Mouse (Mus musculus) heart, postnatal 36 days (tissue): ENCODE data around the gene Rbm39. TPM values are rescaled to one million over a fixed set of nuclear protein-coding genes. Genes with fewer than 3 reads are reported as not detected.

Experiments
- DNase-seq, 2 experiments: peaks; one replicate each; pipeline ENCODE4 v3.0.0; 2021 to 2022
- intact Hi-C: fragments of 180-260 bp; cut with DNase I; formaldehyde crosslinking; loops from one replicate; pipeline ENCODE4 v1.15.1; 2025
- total RNA-seq, 2 experiments: library from RNA; stranded (reverse); gene quantifications; 2 replicates each; pipeline ENCODE4 v1.2.3; 2021

Rbm39 gene
- total RNA-seq, 2 experiments from 2014 or later = 143 to 146 TPM

DNA sequence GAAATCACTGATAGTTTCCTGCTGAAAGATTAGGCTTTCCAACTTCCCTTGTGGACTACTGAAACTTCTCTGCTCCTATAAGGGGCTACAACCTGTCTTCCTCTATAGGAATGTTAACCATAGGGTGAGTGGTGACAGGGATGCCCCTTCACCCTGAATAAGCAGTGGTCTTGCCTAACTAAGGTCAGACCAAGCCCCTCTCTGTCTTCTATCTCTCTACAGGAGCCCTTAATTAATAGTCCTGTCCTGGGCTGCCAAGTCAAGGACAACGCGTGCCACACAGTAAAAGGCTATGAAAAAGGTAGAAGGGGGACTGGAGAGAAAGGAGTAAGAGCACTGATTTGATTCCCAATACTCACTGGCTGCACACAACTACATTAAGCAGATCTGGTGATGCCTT is 1.6 kb upstream of the Rbm39 start:
- intact Hi-C loops = loop anchor here (2.0 to 5.0 kb wide), 3 partner anchors 71 to 97 kb away; partner anchors contain the start of genes Cpne1 and Rbm12
- no peak for DNase-seq

GRCm38 (mm10) chr2:156180824-156181590 is 969 bp upstream of the Rbm39 start:
- no peak for DNase-seq
- intact Hi-C loops = loop anchor here (1.0 to 5.0 kb wide), 4 partner anchors 15 to 98 kb away; partner anchors contain the start of genes Cpne1, Phf20 and Rbm12

DNA sequence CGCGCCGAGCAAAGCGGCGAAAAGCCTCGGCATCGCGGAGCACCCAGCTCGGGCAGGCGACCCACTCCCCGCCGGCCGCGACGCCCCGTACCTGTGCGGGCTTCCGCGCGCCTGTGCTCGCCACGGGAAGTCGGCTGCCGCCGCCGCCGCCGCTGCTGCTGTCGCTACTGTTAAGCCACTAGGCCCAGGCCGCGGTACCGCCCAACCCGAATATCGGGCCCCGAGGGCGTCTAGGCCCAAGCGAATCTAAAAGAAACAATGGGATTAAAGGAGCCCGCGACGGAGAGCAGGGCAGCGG is 293 bp downstream of the Rbm39 start:
- DNase-seq = no peak
- intact Hi-C loops = loop anchor here (1.0 to 5.0 kb wide), 4 partner anchors 17 to 99 kb away; partner anchors contain the start of genes Cpne1, Phf20 and Rbm12

DNA sequence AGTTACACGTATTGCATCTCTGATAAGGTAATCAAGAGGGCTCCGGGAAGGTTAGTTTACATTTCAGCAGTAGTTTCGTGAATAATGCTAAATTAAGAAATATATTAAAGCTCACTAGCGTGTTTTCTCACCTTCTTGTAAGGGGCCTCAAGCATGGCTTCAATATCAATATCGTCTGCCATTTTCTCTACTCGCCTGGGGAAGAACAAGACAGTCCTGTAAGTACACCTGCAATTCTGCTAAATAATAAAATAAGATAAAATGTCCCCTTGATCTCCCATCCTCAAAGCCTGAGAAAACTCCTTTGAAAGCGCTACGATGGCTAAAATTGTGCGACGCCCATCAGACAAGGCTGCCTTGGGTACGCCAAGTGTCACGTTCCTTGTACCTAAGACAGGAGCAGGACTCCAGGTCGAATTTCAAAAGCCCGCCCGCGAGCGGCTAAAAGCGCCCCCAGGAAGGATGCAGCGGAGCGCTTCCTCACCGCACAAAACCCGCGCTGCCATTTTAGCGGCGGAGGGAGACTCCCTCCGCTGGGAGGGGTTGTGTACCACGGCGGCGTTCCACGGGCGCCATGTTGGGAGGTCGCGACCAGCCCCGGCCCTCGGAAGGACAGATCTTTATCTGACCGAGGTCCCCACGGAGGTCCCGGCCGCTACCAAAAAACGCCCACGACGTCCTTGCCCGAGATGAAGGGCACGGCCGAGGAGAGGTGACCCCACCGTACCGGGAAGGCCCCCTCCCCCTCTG is 817 bp downstream of the Rbm39 start:
- intact Hi-C loops = no loop called here
- DNase-seq = peak; percentile 76 to 86

DNA sequence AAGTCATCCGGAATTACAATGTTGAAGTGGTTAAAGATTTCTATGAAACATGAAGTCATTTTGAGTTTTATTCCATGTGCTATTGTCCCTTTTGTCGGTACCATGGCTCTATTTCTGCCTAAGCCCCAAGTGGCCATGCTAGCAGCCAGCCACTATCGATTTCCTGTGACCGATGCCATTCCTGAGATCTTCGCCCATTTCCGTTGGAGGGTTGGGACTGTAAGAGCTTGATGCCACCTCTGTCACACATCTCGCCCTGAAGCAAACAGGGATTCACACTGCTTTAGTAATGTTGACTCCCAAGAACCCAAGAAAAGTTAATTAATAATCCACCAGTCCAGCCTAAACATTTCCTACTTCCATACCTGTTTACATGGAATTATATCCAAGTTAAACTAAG is 2.4 kb downstream of the Rbm39 start:
- DNase-seq = no peak
- intact Hi-C loops = loop anchor here (2.0 kb wide), 1 partner anchor 31 kb away; no protein-coding TSS in a partner anchor

DNA sequence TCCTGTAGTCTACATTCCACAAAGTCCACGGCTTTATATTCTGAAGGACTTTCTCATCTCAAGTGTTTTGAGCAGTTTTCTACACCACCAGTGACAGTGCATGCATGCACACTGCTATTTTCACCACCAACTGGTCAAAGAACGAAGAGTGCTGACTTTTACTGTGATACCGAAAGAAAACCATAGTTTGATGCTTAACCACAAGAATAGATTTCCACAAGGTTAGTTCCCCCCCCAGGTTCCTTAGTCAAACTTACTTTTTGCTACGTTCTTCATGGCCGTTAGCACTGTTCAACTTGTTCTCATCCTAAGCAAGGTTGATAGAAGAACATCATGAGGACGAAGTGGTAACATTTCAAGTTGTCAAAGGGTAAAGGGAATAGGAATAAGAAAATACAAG is 3.0 kb downstream of the Rbm39 start:
- no peak for DNase-seq
- intact Hi-C loops = loop anchor here (2.0 kb wide), 1 partner anchor 30 kb away; no protein-coding TSS in a partner anchor

DNA sequence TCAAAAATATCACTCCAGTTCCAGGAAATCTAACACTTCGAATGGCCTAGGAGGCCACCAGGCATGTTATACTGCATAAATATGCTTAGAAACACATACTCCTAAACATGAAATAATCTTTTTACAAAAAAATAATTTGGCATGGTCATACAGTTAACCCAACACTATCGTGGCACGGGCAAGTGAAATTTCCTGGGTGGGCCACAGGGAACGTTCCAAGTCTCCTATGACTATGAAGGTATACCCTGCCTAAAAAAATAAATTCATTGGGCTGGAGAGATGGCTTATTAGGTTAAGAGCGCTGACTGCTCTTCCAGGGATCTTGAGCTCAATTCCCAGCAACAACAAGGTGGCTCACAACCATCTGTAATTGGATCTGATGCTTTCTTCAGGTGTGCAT is 13.5 kb downstream of the Rbm39 start:
- no peak for DNase-seq
- intact Hi-C loops = no loop called here

- DNase-seq = no peak
- intact Hi-C loops = no loop called here
Measured at GRCm38 (mm10) chr2:156165478-156165877, 14.6 kb downstream of the Rbm39 start.

- intact Hi-C loops = no loop called here
- DNase-seq = no peak
Measured at GRCm38 (mm10) chr2:156151538-156151937, 28.5 kb downstream of the Rbm39 start.

DNA sequence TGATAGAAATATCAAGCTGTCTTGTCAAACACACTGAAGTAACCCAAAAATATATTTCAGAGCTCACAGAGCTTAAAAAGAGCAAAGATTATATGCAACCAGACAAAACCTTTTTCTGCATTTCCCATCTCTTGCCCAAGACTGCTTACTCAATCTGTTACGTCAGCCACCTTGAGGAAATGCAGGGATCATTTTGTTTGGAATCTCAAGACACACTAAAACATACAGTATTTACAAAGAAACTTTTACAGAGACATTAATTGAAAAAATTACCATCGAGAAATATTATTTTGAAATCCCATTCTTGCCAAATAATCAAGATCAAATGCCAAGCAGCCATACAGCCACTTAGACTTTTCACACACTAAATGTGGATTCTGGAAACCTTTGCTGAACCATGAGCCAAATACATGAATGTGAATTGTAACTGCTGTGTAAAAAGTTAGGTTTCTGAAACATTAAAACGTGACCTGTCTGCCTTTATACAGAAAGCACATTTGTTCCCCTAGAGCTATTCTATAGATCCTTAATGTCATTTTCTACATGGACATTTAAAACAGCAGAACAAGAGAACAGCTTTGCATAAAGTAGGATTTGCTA is 32.6 kb downstream of the Rbm39 start:
- intact Hi-C loops = loop anchor here (2.0 kb wide), 1 partner anchor 29 kb away; no protein-coding TSS in a partner anchor
- DNase-seq = no peak

GRCm38 (mm10) chr2:156146272-156146989 is 33.6 kb downstream of the Rbm39 start:
- intact Hi-C loops = loop anchor here (2.0 kb wide), 1 partner anchor 30 kb away; no protein-coding TSS in a partner anchor
- no peak for DNase-seq

DNA sequence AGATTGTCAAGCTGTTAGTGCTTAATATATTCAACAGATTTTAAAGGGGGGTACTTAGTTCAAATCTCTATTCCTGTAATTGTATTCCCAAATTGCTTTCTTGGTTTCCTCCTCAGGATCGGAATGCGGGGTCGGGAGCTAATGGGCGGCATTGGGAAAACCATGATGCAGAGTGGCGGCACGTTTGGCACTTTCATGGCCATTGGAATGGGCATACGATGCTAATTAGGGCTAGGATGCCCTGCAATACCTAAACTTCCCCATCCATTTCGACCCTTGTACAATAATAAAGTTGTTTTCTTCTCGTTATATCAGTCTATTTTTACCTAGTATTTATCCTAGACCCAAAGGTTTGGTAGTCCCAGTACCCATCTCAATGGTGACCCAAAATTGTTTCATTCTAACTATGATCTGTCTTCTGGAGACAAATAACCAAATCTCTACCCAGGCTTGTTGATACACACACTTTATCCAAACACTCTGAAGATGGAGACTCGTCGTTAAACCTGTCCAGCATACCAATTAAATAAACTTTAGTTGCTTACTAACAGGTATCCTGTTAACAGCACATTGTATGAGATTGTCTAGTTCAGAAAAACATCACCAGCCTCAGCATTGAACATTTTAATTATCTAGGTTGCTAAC is 34.4 kb downstream of the Rbm39 start:
- no peak for DNase-seq
- intact Hi-C loops = loop anchor here (2.0 kb wide), 1 partner anchor 31 kb away; no protein-coding TSS in a partner anchor

DNA sequence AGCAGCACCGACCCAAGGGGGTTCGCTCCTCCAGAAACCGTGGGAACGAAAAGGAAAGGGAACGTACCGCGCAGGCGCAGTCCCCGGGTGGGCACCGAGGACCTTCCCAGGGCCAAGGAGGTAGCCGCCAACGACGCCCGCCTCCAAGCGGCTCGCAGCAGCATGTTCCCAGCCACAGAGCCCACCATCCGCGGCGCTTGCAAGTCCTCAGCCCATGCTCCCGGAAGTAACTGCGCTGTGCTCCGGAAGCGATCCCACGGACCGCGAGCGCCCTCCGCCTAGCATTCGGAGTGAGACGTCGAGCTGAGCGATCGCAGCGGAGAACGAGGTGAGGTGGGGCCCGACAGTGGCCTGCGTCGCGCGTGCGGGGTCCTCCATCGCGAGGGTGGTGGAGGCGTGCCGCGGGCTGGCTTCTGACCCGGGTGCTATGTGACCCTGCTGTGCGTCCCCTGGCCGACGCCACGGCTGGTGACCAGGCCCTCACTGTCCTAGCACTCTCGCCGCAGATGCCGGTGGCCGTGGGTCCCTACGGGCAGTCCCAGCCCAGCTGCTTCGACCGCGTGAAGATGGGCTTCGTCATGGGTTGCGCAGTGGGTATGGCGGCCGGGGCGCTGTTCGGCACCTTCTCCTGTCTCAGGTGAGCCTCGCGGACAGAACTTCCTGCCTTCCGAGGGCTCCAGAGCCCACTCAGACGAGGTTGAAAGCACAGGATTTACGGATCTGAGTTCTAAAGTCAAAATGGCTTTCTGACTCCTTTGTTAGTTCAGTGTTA is 35.9 kb downstream of the Rbm39 start, which contains the start of the genes Romo1 and Nfs1:
TSS of gene Romo1 (plus strand) at position 87 of the 772 bp plus-strand sequence.
TSS of gene Nfs1 (minus strand) at position 234 of the 772 bp plus-strand sequence.
- peak; percentile 91 for DNase-seq
- intact Hi-C loops = loop anchor here (2.0 kb wide), 1 partner anchor 181 kb away; no protein-coding TSS in a partner anchor

GRCm38 (mm10) chr2:156143367-156143766 is 36.7 kb downstream of the Rbm39 start:
- DNase-seq = no peak
- intact Hi-C loops = loop anchor here (2.0 kb wide), 1 partner anchor 181 kb away; no protein-coding TSS in a partner anchor

GRCm38 (mm10) chr2:156142820-156143219 is 37.2 kb downstream of the Rbm39 start:
- intact Hi-C loops = loop anchor here (2.0 kb wide), 1 partner anchor 180 kb away; no protein-coding TSS in a partner anchor
- DNase-seq = no peak

DNA sequence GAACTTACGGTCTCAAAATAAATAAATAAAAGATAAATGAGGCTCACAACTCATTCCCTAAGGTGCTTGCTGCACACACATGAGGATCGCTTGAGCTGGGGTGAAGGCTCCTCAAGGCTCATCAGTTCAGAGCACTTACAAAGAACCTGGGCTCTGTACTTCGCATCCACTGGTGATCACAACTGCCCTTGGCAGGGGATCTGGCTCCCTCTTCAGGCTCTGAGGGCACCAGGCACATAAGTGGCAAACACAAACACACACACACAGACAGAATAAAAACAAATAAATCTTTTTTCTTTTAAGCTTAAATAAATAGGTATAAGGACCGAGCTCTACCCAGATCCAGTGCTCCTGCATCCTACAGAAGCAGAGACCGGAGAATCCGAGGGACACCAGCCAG is 44.3 kb downstream of the Rbm39 start:
- intact Hi-C loops = no loop called here
- DNase-seq = no peak

GRCm38 (mm10) chr2:156134161-156134560 is 45.9 kb downstream of the Rbm39 start:
- no peak for DNase-seq
- intact Hi-C loops = no loop called here

GRCm38 (mm10) chr2:156126992-156127391 is 53.0 kb downstream of the Rbm39 start, which contains the start of gene Gm28036:
Gene Gm28036 (minus strand): TSS chr2:156127092.
- intact Hi-C loops = no loop called here
- DNase-seq = no peak

DNA sequence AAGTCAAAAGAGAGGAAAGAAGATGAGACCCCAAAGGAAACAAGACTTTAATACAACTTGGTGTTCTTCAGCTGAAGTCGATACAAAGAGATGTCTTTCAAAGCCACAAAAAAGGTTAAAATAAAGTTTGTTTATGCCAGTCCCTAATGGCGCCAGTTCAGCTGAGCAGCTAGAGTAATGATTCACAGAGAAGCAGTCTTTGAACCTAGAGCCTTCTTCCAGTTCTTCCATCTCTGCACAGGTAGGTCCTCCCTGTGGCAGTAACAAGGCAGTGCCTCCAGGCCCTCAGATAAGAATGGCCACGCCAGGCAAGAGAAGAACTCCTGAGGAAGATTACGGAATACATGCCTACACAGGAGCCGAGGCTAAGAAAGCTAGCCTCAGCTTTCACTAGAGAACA is 56.3 kb downstream of the Rbm39 start:
- no peak for DNase-seq
- intact Hi-C loops = no loop called here
